Mouse (Mus musculus) lung, postnatal 25 days (tissue): Measurements from ENCODE around the gene Tmem270.
"Not testable (repeated sequence)": the region's sequence is repeated elsewhere in the genome, so short reads cannot be mapped to it uniquely, and the experiment has no call there.

ENCODE experiments used
- DNase-seq: peaks from one replicate; pipeline ENCODE4 v3.0.0; 2022; ENCODE audit warnings: low spot score

Gene Tmem270

DNA sequence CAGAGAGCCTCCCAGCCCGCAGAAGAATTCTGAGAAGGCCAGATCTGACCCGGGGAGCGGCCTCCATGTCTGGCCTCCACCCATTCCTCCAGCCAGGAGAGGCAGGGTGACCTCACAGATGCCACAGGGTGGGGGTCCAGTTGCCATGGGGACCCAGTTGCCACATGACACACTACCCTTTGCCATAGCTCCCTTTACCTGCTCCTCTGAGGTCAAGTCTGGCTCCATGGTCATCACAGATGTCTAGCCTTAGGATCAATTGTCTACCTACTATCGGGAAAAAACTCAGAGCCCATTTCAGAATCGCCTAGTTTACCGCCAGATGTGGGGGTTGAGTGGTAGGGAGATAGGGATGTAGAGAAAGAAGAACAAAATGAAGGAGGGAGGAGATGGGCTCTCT, at the start of gene Tmem270:
TSS of gene Tmem270 (minus strand) at position 101 of the 400 bp plus-strand sequence.
- DNase-seq, result no peak

DNA sequence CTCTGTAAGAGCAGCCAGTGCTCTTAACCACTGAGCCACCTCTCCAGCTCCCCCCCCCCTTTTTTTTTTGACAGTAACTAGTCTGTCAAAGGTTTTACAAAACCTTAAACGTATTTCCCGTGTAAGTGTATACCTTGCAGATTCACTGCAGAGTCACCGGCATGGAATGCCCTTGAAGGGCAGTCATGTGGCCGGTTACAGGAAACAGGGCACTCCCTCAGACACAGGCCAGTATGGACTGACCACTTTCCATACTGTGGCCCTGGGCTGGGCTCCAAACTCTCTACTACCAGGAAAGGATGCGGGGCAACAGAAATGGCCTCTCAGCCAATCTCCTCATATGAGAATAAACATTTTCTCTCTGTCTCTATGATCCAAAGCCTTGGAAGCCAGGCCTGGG, 49.0 kb upstream of the Tmem270 start:
- DNase-seq, result no peak

DNA sequence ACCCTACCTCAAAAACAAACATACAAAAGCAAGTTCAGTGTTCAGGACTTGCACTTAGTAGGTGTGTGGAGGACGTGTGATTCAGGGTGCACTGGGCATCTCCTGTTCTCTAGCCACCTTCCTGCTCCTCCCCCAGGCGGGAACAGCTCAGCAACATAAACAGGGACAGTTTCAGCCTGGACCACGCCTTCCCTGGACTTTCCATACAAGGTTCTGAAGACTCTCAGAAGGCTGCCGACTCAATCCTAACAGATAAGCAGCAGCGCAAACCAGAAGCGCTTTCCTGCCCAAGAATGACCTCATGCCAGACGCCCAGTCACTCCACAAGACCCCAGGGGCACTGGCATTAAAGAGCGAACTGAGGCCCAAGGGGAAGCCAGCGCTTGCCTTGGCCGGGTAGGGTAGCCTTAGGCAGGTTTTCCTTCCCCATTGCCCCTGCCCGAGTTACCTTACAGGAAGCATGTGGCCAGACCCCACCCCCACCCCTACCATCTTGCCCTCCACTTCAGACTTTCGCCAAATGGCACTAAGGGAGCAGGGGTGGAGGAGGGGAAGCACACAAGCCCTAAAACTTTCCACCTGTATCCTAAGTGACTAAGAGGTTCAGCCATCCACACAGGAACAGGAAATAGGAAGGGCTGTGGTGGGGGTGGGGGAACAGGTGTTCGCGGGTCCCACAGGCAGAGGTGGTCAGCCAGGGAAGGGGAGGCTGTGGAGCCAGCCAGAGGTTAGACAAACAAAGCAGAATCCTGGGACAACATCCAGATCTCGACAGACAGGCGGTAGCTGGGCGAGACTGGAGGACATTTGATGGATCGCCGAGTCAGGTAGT, 44.7 kb upstream of the Tmem270 start:
- DNase-seq, result peak; percentile 84

DNA sequence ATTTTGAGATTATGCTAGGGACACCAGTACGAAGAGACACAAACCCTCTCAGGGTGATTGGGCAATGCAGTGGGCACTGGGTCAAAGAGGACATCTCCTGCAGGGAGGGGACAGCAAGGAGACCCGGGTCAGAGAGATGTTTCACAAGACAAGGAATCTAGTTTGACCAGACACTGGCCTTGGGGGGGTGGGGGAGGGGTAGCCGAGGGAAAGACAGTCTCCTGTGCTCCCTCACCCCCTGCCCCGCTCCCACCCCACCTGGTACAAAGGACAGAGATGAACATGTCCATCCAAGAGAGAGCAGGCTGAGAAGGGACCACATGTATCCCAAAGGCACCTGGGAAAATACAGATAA, 41.5 kb upstream of the Tmem270 start:
- DNase-seq, result no peak

DNA sequence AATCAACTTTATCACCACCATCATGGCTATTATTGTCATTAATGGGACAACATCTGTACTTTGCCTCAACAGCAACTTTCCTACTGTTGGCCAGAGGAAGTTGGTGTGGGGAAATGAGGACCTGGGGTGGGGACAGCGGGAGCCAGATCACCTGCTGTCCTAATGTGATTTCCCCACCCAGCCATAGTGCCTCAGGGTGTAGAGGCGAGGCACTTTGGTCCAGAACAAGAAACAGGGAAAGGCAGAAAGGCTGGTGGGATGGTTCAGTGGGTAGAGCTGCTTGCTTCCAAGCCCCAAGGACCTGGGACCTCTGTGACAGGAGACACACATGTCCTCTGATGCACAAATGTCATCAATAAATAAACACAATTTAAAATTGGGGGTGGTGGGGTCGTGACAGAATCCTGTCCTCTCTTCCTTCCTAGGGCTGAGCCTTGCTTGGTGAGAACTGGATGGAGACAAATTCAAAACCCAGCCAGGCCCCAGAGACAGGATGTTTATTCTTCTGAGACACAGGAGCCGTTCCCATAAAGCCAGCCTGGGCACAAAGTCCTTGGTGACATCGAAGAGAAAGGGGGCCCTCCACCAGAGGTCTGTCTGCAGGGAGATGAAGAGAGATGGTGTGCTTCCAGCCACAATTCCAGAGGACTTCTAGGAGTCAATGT, 41.0 kb upstream of the Tmem270 start:
- peak; percentile 63 for DNase-seq

DNA sequence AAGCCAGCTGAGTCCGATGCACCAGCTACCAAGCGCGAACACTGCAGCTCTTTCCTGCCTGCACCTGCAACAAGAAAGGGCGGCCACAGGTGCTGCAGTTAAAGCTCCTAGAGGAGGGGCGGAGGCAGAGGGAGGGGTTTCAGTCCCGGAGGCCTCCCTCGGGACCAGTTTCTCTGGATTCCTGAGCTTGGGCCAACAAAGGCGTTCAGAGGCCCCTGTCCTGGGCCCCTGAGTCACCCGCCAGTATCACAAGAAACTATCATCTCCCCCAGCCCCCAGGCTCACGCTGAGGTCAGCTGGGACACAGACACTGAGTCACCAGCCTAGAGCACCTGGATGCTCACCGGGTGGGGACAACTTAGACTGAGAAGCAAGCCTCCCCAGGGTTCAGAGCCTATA, 40.3 kb upstream of the Tmem270 start, which contains the start of gene Cldn4:
TSS of gene Cldn4 (minus strand) at position 78 of the 399 bp plus-strand sequence.
- DNase-seq, result peak; percentile 54

DNA sequence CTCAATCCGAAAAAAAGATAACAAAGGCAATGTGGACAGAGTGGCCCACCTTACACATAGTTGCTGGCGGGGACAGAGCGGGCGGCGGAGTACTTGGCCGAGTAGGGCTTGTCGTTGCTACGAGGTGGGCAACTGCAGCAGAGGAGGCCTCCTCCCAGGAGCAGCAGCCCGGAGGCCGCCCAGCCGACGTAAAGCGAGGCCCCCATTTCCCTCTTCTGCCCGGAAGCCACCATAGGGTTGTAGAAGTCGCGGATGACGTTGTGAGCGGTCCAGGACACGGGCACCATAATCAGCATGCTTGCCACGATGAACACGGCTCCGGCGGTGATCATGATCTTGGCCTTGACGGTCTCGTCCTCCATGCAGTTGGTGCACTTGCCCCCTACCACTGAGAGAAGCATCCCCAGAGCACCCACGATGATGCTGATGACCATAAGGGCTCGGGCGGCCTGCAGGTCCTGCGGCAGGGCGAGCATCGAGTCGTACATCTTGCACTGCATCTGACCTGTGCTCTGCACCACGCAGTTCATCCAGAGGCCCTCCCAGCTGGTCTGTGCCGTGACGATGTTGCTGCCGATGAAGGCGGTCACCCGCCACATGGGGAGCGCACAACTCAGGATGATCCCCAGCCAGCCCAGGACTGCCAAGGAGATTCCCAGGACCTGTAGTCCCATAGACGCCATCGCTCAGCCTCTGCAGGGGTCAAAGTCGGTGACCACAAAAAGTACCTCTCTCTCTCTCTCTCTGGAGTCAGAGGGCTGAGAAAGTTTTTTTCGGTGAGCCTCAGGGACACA, 39.7 kb upstream of the Tmem270 start:
- DNase-seq, result no peak

DNA sequence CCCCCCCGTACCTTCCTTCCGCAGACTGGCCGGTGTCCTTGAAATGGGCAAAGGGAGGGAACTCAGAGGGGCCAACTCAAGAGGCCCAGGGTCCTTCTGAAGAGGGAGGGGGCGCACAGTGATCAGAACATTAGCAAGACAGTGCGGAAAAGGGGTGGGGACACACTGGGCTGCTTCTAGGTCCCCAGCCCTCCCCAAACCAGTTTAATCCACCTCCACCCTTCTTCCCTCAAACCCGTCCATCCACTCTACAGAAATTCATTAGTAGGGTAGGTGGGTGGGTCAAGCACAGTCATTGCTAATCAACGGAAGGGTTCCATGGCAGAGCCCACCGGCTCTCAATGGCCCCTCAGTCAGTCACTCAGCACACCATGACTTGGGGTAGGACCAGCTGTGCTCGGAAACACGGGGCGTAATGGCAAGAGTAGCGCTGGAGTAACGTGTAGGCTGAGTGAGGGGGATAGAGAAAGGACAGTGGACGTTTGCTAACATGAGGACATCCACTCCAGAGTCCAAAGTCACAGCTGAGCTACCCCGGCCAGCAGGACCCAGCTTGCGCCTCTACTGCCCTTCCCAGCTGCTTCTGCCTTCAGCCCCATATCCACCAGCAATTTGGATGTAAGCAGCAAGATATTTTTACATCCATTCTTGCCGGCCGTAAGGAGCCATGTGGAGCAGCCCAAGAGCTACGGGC, 38.9 kb upstream of the Tmem270 start:
- DNase-seq, result no peak

DNA sequence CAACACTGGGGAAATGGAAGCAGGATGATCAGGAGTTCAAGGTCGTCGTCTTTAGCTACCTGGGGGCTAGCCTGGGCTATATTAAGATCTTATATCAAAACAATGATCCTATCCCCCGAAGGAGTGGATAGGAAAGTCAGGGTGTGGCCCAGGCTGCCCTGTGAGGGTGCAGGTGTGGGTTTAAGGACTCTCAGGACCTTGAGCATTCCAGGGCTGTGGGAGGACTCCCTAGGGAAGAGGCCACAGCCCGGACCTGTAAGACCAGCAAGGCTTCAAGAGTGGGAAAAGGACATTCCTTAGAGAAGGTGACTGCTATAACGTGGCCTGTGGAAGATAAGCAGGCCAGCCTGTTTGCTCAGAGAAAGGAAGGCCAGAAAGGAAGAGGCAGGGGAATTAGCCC, 37.6 kb upstream of the Tmem270 start:
- no peak for DNase-seq

DNA sequence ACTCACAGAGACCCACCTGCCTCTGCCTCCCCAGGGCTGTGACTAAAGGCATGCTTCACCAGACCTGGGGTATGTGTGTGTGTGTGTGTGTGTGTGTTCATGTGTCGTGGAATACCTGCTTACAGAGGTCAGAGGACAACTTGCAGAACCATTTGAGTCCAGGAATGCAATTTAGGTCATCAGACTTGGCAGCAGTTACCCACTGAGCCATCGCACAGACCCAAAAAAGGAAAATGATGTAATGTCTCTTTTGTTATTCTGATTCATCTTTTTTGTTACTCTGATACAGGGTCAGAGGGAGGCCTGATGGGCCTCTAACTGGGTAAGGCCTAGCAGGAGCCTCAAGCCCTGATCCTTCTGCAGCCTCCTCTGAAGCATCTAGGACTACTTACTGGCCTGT, 36.2 kb upstream of the Tmem270 start:
- peak; percentile 45 for DNase-seq

DNA sequence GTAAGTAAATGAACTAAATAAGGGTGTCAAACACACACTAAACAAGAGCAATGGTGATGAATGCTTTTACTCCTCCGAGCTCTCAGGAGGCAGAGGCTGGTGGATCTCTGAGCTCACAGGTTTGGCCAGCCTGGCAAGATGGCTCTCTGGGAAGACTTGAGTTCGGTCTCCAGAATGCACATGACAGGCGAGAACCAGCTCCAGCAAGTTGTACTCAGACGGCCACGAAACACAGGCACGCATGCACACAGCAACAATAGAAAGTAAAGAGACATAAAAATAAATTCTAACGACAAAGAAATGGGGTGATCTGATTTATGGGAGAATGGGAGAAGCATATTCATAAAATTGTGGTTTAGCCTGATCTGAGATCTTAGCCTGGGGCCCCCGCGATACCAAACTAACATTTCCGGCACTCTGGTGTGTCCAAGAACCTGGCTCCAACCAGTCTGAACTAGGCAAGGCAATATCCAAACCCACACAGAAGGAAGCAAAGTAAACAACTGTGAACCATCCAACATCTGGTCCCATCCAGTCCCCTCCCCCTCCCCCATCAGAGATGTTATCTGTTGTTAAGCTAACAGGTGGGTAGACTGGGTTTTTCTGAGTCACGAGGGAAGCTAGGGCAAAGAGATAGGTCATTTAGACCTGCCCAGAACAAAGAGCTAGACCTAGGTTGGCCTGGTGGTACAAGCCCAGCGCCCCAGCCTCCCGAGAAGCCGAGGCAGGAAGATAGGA, 35.1 kb upstream of the Tmem270 start:
- no peak for DNase-seq

DNA sequence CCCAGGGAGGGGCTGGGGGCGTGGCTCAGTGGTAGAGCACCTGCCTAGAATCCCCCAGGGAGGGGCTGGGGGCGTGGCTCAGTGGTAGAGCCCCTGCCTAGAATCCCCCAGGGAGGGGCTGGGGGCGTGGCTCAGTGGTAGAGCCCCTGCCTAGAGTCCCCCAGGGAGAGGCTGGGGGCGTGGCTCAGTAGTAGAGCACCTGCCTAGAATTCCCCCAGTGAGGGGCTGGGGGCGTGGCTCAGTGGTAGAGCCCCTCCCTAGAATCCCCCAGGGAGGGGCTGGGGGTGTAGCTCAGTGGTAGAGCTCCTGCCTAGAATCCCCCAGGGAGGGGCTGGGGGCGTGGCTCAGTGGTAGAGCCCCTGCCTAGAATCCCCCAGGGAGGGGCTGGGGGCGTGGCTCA, 33.0 kb upstream of the Tmem270 start:
- DNase-seq, result not testable (repeated sequence)

DNA sequence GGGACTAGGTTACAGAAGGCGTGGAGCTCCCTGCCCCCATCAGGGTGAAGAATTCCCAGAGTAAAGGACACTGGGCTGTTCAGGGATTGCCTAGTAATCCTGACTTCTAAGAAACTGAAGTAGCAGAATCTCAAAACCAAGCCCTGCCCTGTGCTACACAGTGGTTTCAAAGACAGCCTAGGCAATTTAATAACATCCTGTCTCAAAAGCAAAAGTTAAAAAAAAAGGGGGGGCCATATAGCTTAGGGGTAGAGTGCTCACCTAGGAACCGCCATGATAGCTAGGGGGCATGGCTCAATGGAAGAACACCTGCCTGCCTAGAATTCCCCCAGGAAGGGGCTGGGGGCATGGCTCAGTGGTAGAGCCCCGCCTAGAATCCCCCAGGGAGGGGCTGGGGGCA, 32.5 kb upstream of the Tmem270 start:
- no peak for DNase-seq

DNA sequence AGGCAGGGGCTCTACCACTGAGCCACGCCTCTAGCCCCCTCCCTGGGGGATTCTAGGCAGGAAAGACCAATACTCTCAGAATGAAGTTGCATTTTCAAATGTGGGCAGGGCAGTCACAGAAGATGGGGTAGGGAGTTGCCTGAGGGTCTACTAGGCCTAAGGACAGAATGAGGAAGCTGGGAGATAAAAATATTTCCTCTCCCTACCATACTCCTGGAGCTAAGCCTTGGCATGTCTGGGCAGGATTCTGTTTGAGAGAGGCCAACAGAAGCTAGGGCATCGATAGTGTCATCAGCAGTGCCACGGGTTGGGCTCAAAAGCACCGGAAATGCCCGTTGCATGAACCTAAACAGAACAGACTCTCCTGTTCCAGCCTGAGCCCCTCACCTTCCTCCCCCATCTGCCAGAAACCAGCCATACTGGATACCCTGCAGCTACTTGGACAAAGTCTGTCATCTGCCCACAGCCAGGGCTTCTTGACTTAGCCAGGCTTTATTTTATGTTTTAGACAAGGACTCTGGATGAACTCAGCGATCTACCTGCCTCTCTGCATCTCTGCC, 30.2 kb upstream of the Tmem270 start:
- no peak for DNase-seq

DNA sequence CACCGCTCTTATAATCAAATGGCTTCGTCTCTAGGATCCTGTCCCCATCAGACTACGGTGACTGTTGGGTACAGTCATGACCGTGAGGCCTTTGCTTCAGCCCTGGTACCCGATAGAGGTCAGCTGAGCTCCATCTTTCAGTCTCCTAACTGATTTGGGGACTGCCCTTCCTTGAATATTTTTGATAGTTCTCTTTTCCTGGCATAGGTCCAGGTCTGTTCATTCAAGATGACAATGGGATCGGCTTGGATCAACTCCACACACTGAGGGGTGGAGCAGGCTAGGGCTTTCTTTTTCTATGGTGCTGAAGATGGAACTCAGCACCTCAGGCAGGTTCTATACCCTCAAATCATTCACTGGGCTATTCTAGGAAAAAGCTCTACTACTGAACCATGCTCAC, 29.5 kb upstream of the Tmem270 start:
- DNase-seq, result peak; percentile 39

DNA sequence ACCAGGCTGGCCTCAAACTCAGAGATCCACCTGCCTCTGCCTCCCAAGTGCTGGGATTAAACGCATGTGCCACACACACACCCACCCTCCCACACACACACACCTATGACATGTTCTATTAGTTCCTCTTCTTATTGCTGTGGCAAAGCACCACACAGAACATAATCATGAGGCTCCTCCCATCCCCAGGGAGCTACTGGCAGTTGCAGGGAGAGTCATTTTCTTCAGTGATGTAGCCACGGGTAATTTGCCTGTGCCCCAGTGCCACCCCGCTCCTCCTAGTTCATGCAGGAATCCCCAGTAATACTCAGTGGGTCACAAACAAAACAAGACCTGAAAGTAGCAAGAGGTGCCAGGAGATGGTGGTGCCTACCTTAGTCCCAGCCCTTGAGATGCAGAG, 28.1 kb upstream of the Tmem270 start:
- DNase-seq, result no peak

DNA sequence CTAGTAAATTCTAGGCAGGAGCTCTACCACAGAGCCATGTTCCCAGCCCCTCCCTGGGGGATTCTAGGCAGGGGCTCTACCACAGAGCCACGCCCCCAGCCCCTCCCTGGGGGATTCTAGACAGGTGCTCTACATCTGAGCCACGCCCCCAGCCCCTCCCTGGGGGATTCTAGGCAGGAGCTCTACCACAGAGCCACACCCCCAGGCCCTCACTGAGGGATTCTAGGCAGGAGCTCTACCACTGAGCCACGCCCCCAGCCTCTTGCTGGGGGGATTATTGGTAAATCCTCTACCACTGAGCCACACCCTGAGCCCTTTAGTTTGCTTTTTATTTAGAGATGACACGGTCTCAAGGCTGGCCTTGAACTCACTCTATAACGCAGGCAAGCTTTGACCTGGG, 27.2 kb upstream of the Tmem270 start:
- not testable (repeated sequence) for DNase-seq

DNA sequence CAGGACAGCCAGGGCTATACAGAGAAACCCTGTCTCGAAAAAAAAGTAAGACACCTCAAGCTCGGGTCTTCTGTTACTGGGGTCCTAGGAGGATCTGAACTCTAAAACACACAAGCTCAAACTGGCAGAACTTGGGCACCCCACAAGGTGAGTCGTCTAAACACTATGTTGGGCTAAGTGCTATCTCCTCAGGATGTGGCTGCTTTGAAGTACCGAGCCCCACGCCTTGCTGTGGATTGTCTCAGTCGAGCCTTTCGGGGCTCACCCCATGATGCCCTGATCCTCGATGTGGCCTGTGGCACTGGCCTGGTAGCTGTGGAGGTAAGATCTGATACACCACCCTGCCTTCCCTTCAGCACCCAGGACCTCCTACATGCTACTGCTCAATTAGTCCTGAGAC, 26.7 kb upstream of the Tmem270 start:
- DNase-seq, result peak; percentile 12

DNA sequence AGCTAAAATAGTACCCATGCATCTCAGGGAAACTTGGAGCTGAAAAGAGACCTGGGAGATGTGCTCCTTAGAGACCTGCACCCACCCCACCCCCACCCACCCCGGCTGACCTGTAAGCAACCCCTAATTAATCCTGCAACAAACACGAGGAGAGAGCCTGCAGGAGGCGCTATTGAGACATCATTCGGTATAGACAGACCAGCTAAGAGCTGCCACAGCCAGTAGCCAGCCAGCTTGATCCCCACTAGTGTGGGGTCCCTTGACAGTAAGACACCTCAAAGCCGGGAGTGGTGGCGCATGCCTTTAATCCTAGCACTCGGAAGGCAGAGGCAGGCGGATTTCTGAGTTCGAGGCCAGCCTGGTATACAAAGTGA, 26.4 kb upstream of the Tmem270 start:
- DNase-seq, result peak; percentile 82

DNA sequence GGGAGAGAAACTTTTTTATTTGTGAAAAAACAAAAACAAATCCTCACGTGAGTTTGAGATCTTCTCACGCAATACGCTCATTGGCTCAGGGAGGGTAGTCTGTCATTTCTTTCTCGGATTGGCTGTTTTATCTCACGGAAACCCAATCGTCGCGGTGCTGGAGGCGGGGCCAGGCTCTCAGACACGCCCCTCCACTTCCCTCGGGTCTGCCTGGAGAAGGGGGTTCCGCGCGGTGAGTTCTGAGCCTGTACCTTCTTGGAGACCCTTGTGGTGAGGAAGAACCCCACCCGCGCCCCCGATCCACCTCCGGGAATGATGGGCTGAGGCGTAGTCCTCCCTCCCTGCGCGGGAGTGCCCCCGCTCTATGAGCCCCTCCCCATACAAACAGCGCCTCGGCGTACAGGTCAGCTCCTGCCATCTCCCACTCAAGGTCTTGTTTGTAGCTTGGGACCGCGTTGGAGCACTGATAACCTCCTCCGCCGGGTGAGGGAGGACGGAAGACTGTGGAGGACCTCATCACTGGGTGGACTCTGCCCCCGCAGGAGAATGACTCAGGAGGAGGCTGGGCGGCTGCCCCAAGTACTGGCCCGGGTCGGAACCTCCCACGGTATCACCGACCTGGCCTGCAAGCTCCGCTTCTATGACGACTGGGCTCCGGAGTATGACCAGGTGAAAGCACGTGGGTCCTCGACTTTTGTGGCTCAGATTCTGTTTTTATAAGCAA, 25.8 kb upstream of the Tmem270 start, which contains the start of gene Mettl27:
TSS of gene Mettl27 (plus strand) at position 190 of the 724 bp plus-strand sequence.
- peak; percentile 93 for DNase-seq
